Mouse (Mus musculus): Measurements from ENCODE around the gene Pinlyp.

- no peak for TF ChIP-seq POLR2A (IDR thresholded peaks at IDR 0.05; ENCODE audit: insufficient read depth, low read depth, low read length)
- TF ChIP-seq CTCF (IDR thresholded peaks at IDR 0.05; ENCODE audit: insufficient read depth, low read depth, low read length): peak; percentile 56; the same call in 1 of the 2 replicates
Observed at GRCm38 (mm10) chr7:24531211-24531971, 14.5 kb downstream of the Pinlyp start.
